Mouse (Mus musculus) brown adipose tissue, adult 24 weeks (tissue): ENCODE results near the gene Bhlhe23. TPM values are rescaled to one million over a fixed set of nuclear protein-coding genes. Genes with fewer than 3 reads are reported as not detected.

ENCODE experiments used
- H3K27ac ChIP-seq: fragments of 200-500 bp; replicated peaks from 2 replicates; pipeline ENCODE4 v1.5.1; 2012; ENCODE audit warnings: low read depth, mild to moderate bottlenecking, low read length
- H3K4me1 ChIP-seq: fragments of 200-500 bp; 2 replicates; pipeline ENCODE4 v1.6.1; 2012; ENCODE audit warnings: low read length, mixed read lengths; ENCODE audit not compliant: control insufficient read depth, insufficient read depth, insufficient read length
- H3K4me3 ChIP-seq: fragments of 200-500 bp; 2 replicates; pipeline ENCODE4 v1.5.1; 2012; ENCODE audit warnings: low read depth, mild to moderate bottlenecking, low read length, moderate library complexity; ENCODE audit not compliant: insufficient read depth
- polyA plus RNA-seq: library from polyadenylated mRNA; stranded (reverse); fragments of >200 nt; gene quantifications from 2 replicates; pipeline ENCODE4 v1.2.4, GENCODE M21; 2012; ENCODE audit not compliant: missing spikeins, insufficient read depth, insufficient read length

Bhlhe23 gene
- not detected in 2 replicates for polyA plus RNA-seq

- Histone ChIP-seq H3K4me1 (no peaks in the 10 kb centered on the region), H3K4me3 (no peak within 1 kb of the TSS), H3K27ac (no peak within 1 kb of the TSS)
Observed at GRCm38 (mm10) chr2:180776793-180777192, at the start of gene Bhlhe23. Gene Bhlhe23, minus strand, starts transcription at chr2:180776900.

GRCm38 (mm10) chr2:180825147-180825941, 48.6 kb upstream of the Bhlhe23 start:
- Histone ChIP-seq H3K4me1 (no peaks in the 10 kb centered on the region), H3K4me3 (no peak overlapping the region), H3K27ac (no peak overlapping the region)

GRCm38 (mm10) chr2:180824724-180825123, 48.0 kb upstream of the Bhlhe23 start:
- Histone ChIP-seq H3K27ac (no peak overlapping the region), H3K4me3 (no peak overlapping the region), H3K4me1 (no peaks in the 10 kb centered on the region)

GRCm38 (mm10) chr2:180824061-180824460, 47.4 kb upstream of the Bhlhe23 start:
- Histone ChIP-seq H3K4me1 (no peaks in the 10 kb centered on the region), H3K4me3 (no peak overlapping the region), H3K27ac (no peak overlapping the region)

GRCm38 (mm10) chr2:180822476-180822875, 45.8 kb upstream of the Bhlhe23 start:
- Histone ChIP-seq H3K27ac (no peak overlapping the region), H3K4me3 (no peak overlapping the region), H3K4me1 (no peaks in the 10 kb centered on the region)

GRCm38 (mm10) chr2:180819504-180819903, 42.8 kb upstream of the Bhlhe23 start:
- Histone ChIP-seq H3K27ac (no peak overlapping the region), H3K4me3 (no peak overlapping the region), H3K4me1 (no peaks in the 10 kb centered on the region)

GRCm38 (mm10) chr2:180816440-180817065, 39.9 kb upstream of the Bhlhe23 start:
- no peaks in the 10 kb centered on the region for H3K4me1 ChIP-seq
- H3K4me3 ChIP-seq = no peak overlapping the region
- no peak overlapping the region for H3K27ac ChIP-seq

GRCm38 (mm10) chr2:180813982-180814568, 37.4 kb upstream of the Bhlhe23 start:
- no peak overlapping the region for H3K27ac ChIP-seq
- no peaks in the 10 kb centered on the region for H3K4me1 ChIP-seq
- no peak overlapping the region for H3K4me3 ChIP-seq

GRCm38 (mm10) chr2:180811002-180811401, 34.3 kb upstream of the Bhlhe23 start:
- Histone ChIP-seq H3K4me3 (no peak overlapping the region), H3K4me1 (no peaks in the 10 kb centered on the region), H3K27ac (no peak overlapping the region)

- no peak overlapping the region for H3K27ac ChIP-seq
- no peaks in the 10 kb centered on the region for H3K4me1 ChIP-seq
- no peak overlapping the region for H3K4me3 ChIP-seq
Observed at GRCm38 (mm10) chr2:180809510-180809909, 32.8 kb upstream of the Bhlhe23 start.

- H3K4me3 ChIP-seq = no peak overlapping the region
- H3K4me1 ChIP-seq = no peaks in the 10 kb centered on the region
- H3K27ac ChIP-seq = no peak overlapping the region
Observed at GRCm38 (mm10) chr2:180805966-180806365, 29.3 kb upstream of the Bhlhe23 start.

- no peaks in the 10 kb centered on the region for H3K4me1 ChIP-seq
- no peak overlapping the region for H3K4me3 ChIP-seq
- no peak overlapping the region for H3K27ac ChIP-seq
Observed at GRCm38 (mm10) chr2:180796008-180796407, 19.3 kb upstream of the Bhlhe23 start.

GRCm38 (mm10) chr2:180795597-180795996, 18.9 kb upstream of the Bhlhe23 start:
- no peaks in the 10 kb centered on the region for H3K4me1 ChIP-seq

GRCm38 (mm10) chr2:180794422-180794821, 17.7 kb upstream of the Bhlhe23 start:
- Histone ChIP-seq H3K27ac (no peak overlapping the region), H3K4me1 (no peaks in the 10 kb centered on the region), H3K4me3 (no peak overlapping the region)

More at GRCm38 (mm10) chr2:180795597-180795996, 18.9 kb upstream of the Bhlhe23 start:
- no peak overlapping the region for H3K27ac ChIP-seq
- H3K4me3 ChIP-seq = no peak overlapping the region

- no peak overlapping the region for H3K4me3 ChIP-seq
- no peak overlapping the region for H3K27ac ChIP-seq
- H3K4me1 ChIP-seq = no peaks in the 10 kb centered on the region
Observed at GRCm38 (mm10) chr2:180791674-180792073, 15.0 kb upstream of the Bhlhe23 start.
